Mouse (Mus musculus): ENCODE results near the gene Rsbn1.

GRCm38 (mm10) chr3:103864200-103864599 lies 49.7 kb upstream of the Rsbn1 start:
- TF ChIP-seq CTCF (IDR thresholded peaks at IDR 0.05; ENCODE audit: borderline replicate concordance, insufficient read depth, low read length): no peak
- TF ChIP-seq POLR2A (IDR thresholded peaks at IDR 0.05; ENCODE audit: low read depth, low read length): no peak

All from embryonic fibroblast, embryonic 13.5 days (primary cell).